Mouse (Mus musculus) ES-E14 (cell line): ENCODE measurements around the gene Chmp4b. TPM values are rescaled to one million over a fixed set of nuclear protein-coding genes. Genes with fewer than 3 reads are reported as not detected.

ENCODE experiments used
- DNase-seq: peaks from one replicate; pipeline ENCODE4 v3.0.0-alpha.2; 2013; ENCODE audit warnings: low read depth, low spot score
- H3K27ac ChIP-seq: 2 replicates; pipeline ENCODE4 v1.5.1; 2012; ENCODE audit warnings: low read depth, mild to moderate bottlenecking, low read length, moderate library complexity, mixed read lengths; ENCODE audit not compliant: poor library complexity, insufficient read depth, severe bottlenecking
- H3K36me3 ChIP-seq: 2 replicates; pipeline ENCODE4 v1.6.1; 2012; ENCODE audit warnings: mild to moderate bottlenecking, low read length, moderate library complexity, mixed read lengths; ENCODE audit not compliant: control insufficient read depth, poor library complexity, insufficient read depth, severe bottlenecking
- H3K4me1 ChIP-seq, 2 experiments: fragments of 150-350 bp in 1 of 2; sonication (generic) in 1 of 2; 2 replicates each; pipeline ENCODE4 v1.6.1; 2012; ENCODE audit warnings: low read length in 2 of 2, mild to moderate bottlenecking in 1 of 2, mixed read lengths in 1 of 2; ENCODE audit not compliant: control insufficient read depth in 2 of 2, insufficient read depth in 2 of 2, poor library complexity in 1 of 2
- H3K4me3 ChIP-seq, 2 experiments: fragments of 150-350 bp in 1 of 2; sonication (generic) in 1 of 2; 2 replicates each; pipeline ENCODE4 v1.5.1; 2012; ENCODE audit warnings: low read length in 2 of 2, low read depth in 1 of 2, mild to moderate bottlenecking in 1 of 2, mixed read lengths in 1 of 2; ENCODE audit not compliant: insufficient read depth in 1 of 2, poor library complexity in 1 of 2, severe bottlenecking in 1 of 2
- H3K9ac ChIP-seq: 2 replicates; pipeline ENCODE4 v1.6.1; 2012; ENCODE audit warnings: low read depth, mild to moderate bottlenecking, low read length, mixed read lengths; ENCODE audit not compliant: poor library complexity, insufficient read depth, severe bottlenecking
- H3K9me3 ChIP-seq: fragments of 150-350 bp; sonication (generic); 2 replicates; pipeline ENCODE4 v1.6.1; 2012; ENCODE audit warnings: low read depth, mild to moderate bottlenecking, low read length; ENCODE audit not compliant: control insufficient read depth, insufficient read depth
- CHD2 ChIP-seq: IDR thresholded peaks from 2 replicates; pipeline ENCODE4 v1.6.1; 2014; ENCODE audit warnings: mild to moderate bottlenecking, low read depth, low read length, inconsistent platforms
- HCFC1 ChIP-seq: IDR thresholded peaks from 2 replicates; pipeline ENCODE4 v1.6.1; 2012; ENCODE audit warnings: low read length, inconsistent platforms, borderline replicate concordance; ENCODE audit not compliant: insufficient read depth
- MAFK ChIP-seq: IDR thresholded peaks from 2 replicates; pipeline ENCODE4 v1.6.1; 2014; ENCODE audit warnings: mild to moderate bottlenecking, low read depth, low read length, inconsistent platforms; ENCODE audit not compliant: insufficient read depth
- ZC3H11A ChIP-seq: IDR thresholded peaks from 2 replicates; pipeline ENCODE4 v1.6.1; 2012; ENCODE audit warnings: low read depth, mild to moderate bottlenecking, inconsistent platforms, low read length, borderline replicate concordance
- ZNF384 ChIP-seq: IDR thresholded peaks from 2 replicates; pipeline ENCODE4 v1.6.1; 2012; ENCODE audit warnings: low read depth, low read length, inconsistent platforms
- in situ Hi-C, 2 experiments: fragments of 600-800 bp; cut with MboI; formaldehyde crosslinking; loops; one replicate each; pipeline ENCODE4 v1.15.1; 2025; ENCODE audit warnings: low sequenced_read_pairs in 2 of 2, inconsistent platforms in 1 of 2; ENCODE audit not compliant: unreplicated experiment in 2 of 2
- total RNA-seq: library from RNA; depleted of rRNA; stranded (reverse); fragments of 300-350 nt; gene quantifications from 2 replicates; pipeline ENCODE4 v1.2.3, GENCODE M21; 2012

Gene Chmp4b
- total RNA-seq, 1 experiment: 94.3 TPM

DNA sequence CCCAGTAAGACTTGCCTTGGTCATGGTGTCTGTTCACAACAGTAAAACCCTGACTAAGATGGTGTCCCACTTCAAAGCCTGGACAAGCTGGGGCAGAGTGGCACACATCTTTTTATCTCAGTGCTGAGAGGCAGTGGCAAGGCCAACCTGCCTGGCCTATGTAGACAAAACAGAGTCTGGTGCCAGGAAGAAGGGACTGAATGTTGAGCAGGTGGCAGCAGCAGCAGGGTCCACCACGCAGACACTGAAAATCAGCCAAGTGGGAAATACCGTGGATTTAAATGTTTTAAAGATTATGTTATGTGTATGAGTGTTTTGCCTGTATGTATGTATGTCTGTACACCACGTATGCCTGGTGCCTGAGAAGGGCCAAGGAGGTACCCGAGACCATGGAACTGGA, 47.9 kb downstream of the Chmp4b start:
- no peaks in the 10 kb centered on the region for H3K9me3 ChIP-seq
- no peak overlapping the region for H3K4me3 ChIP-seq
- TF ChIP-seq CHD2: no peak
- TF ChIP-seq ZNF384: no peak
- TF ChIP-seq ZC3H11A: no peak
- no peak for TF ChIP-seq HCFC1
- no peak for TF ChIP-seq MAFK
- H3K9ac ChIP-seq: no peak overlapping the region
- H3K4me1 ChIP-seq: no peaks in the 10 kb centered on the region
- in situ Hi-C loops: no loop called here
- no peak for DNase-seq
- peaks cover 7% of the 10 kb centered on the region; the same call in 1 of the 2 replicates for H3K36me3 ChIP-seq
- H3K27ac ChIP-seq: no peak overlapping the region

DNA sequence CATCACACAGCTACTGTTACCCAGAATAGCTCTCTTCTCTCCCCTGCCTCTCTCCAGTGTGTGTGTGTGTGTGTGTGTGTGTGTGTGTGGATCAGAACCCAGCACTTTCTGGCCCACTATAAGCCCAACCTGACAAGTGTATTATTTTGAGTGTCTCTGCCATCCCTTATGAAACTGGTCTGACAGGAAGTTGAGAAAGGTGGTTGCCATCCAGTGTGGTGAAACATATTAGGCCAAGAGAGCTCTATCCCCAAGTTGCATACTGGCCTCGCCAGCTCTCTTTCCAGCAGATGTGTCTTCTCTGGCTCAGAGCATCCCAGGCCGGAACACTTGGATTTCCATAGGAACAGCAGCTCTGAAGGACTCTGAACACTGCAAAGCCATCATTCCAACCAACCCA, 48.7 kb downstream of the Chmp4b start:
- H3K4me3 ChIP-seq: no peak overlapping the region
- 0 out of 2 replicates have a peak, but pooled peaks cover 1% of the 10 kb centered on the region for H3K36me3 ChIP-seq
- H3K9me3 ChIP-seq: no peaks in the 10 kb centered on the region
- no peak overlapping the region for H3K27ac ChIP-seq
- no peaks in the 10 kb centered on the region for H3K4me1 ChIP-seq
- no peak for DNase-seq
- H3K9ac ChIP-seq: no peak overlapping the region
- in situ Hi-C loops: loop anchor here (10.0 to 25.0 kb wide), 3 partner anchors 155 to 245 kb away; no protein-coding TSS in a partner anchor
- no peak for TF ChIP-seq ZNF384
- no peak for TF ChIP-seq CHD2
- no peak for TF ChIP-seq MAFK
- TF ChIP-seq HCFC1: no peak
- TF ChIP-seq ZC3H11A: no peak

DNA sequence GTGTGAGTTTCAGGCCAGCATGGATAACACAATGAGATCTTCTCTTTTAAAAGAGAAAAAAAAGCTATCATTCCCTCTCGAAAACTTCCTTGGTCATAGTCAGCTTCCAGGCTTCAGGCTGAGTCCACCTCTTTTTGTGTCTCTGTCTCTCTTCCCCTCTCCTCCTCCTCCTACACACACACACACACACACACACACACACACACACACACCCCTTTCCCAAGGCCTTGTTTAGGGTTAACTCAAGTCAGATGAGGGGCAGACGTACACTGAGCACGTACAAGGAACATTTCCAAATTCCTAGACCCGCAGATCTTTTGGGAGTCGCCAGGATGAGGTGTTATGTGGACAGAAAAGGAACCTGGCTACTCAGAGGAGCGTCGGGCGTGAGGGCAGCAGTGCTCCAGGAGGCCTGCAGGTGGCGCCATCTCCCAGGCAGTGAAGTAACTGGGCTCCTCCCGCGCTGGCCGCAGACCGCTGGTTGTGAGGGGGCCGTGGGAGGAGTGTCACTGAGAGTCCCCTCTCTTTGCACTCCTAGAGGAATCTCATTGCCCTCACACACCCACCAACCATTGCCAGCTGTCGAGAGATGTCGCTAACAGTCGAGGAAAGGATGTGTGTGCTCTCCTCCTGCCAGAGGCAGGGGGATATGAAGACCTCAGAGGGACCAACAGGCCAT, 51.3 kb downstream of the Chmp4b start:
- Histone ChIP-seq H3K9ac (no peak overlapping the region), H3K27ac (no peak overlapping the region), H3K4me3 (no peak overlapping the region), H3K36me3 (no peaks in the 10 kb centered on the region), H3K4me1 (no peaks in the 10 kb centered on the region), H3K9me3 (no peaks in the 10 kb centered on the region)
- TF ChIP-seq ZC3H11A (peak; percentile 64; the same call in 1 of the 2 replicates), ZNF384 (no peak)
- in situ Hi-C loops: loop anchor here (10.0 to 25.0 kb wide), 3 partner anchors 152 to 242 kb away; no protein-coding TSS in a partner anchor
- peak; percentile 59 for DNase-seq

DNA sequence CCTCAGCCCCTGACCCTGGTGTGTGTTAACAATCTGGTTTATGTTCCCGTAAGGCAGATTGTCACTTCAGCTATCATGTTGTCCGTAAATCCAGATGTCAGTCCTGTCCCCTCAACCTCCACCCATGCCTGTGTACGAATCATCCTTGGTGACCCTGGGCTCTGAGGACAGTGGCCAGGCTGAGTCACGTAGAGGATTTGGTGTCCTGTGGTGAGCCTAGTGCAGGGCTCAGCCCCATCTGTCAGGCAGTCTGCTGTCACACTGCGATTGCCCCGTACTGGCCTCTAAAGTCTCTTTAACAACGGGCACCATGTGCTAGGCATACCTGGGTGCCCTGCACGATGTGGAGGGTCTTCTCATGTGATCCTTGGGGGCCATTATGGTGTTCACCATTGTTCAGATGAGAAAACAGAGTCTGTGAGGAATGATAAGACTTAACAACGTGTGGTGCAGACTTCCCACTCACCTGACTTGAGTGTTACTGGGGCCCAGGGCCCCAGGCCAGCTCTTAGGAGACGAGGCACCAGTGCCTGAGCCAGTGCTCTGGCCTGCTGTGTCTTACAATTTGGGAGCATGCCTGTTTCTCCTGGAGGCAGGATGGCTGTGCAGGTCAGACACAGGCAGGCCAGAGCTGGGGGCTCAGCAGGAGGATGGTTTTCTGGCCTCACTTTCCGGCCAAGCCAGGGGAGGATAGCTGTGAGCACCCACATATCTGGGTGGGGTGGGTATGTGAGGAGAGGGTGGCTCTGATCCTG, 55.2 kb downstream of the Chmp4b start:
- Histone ChIP-seq H3K27ac (no peak overlapping the region), H3K4me1 (no peaks in the 10 kb centered on the region), H3K9ac (no peak overlapping the region), H3K9me3 (no peaks in the 10 kb centered on the region), H3K4me3 (no peak overlapping the region), H3K36me3 (no peaks in the 10 kb centered on the region)
- in situ Hi-C loops: loop anchor here (10.0 to 25.0 kb wide), 3 partner anchors 148 to 238 kb away; no protein-coding TSS in a partner anchor
- no peak for TF ChIP-seq ZC3H11A
- no peak for DNase-seq
